Mouse (Mus musculus) erythroid progenitor cell, adult 5-6 weeks (primary cell): ENCODE measurements around the gene Tcte3. TPM values are rescaled to one million over a fixed set of nuclear protein-coding genes. Genes with fewer than 3 reads are reported as not detected.

Experiments
- total RNA-seq, 2 experiments: library from RNA; stranded (forward) in 1 of 2; stranded (reverse) in 1 of 2; fragments of 150-400 nt in 1 of 2; fragments of 186-747, 209-891 nt in 1 of 2; gene quantifications; 2 replicates each; pipeline versions ENCODE4 v1.2.3 to v1.2.4; 2015 to 2017; ENCODE audit warnings: low replicate concordance in 2 of 2

Gene Tcte3
- total RNA-seq, 2 experiments from 2014 or later: not detected

Other genes with a start within 250 kb of the Tcte3 start
- gene Wdr27, start 98.3 kb downstream of the Tcte3 start, total RNA-seq (2015; ENCODE audit: low replicate concordance): not detected in 2 replicates
- gene Wdr27, start 98.3 kb downstream of the Tcte3 start, total RNA-seq (2017; ENCODE audit: low replicate concordance): not detected in 2 replicates
- 12.3 and 12.6 TPM in 2 replicates for gene 1600012H06Rik, start 98.3 kb downstream of the Tcte3 start, total RNA-seq (2015; ENCODE audit: low replicate concordance)
- 2.3 and 9.0 TPM in 2 replicates for gene 1600012H06Rik, start 98.3 kb downstream of the Tcte3 start, total RNA-seq (2017; ENCODE audit: low replicate concordance)
- 217 and 251 TPM in 2 replicates for gene Phf10, start 80.2 kb downstream of the Tcte3 start, total RNA-seq (2015; ENCODE audit: low replicate concordance)
- 117 and 125 TPM in 2 replicates for gene Phf10, start 80.2 kb downstream of the Tcte3 start, total RNA-seq (2017; ENCODE audit: low replicate concordance)
- gene 9030025P20Rik, start 63.0 kb downstream of the Tcte3 start, total RNA-seq (2015; ENCODE audit: low replicate concordance): 4.6 and 5.8 TPM in 2 replicates
- gene 9030025P20Rik, start 63.0 kb downstream of the Tcte3 start, total RNA-seq (2017; ENCODE audit: low replicate concordance): 0.76 and 7.2 TPM in 2 replicates
- gene Gm3417, start 62.7 kb downstream of the Tcte3 start, total RNA-seq (2015; ENCODE audit: low replicate concordance): not detected in 2 replicates
- gene Gm3417, start 62.7 kb downstream of the Tcte3 start, total RNA-seq (2017; ENCODE audit: low replicate concordance): not detected in 2 replicates
- gene Gm3435, start 31.3 kb downstream of the Tcte3 start, total RNA-seq (2015; ENCODE audit: low replicate concordance): 5.4 TPM in 1 of 2 replicates, not detected in the other
- gene Gm3435, start 31.3 kb downstream of the Tcte3 start, total RNA-seq (2017; ENCODE audit: low replicate concordance): 0.26 and 5.4 TPM in 2 replicates
- gene Ermard, start 280 bp downstream of the Tcte3 start, total RNA-seq (2015; ENCODE audit: low replicate concordance): 90.5 and 91.5 TPM in 2 replicates
- 43.6 and 72.8 TPM in 2 replicates for gene Ermard, start 280 bp downstream of the Tcte3 start, total RNA-seq (2017; ENCODE audit: low replicate concordance)
- gene Gm3448, start within 50 bp of the Tcte3 start, total RNA-seq (2015; ENCODE audit: low replicate concordance): 2.2 and 2.9 TPM in 2 replicates
- 2.8 and 11.4 TPM in 2 replicates for gene Gm3448, start within 50 bp of the Tcte3 start, total RNA-seq (2017; ENCODE audit: low replicate concordance)